Mouse (Mus musculus) CD4-positive, CD25-positive, alpha-beta regulatory T cell, adult 2 months (primary cell): ENCODE data around the gene Inf2.

Experiments
- DNase-seq: peaks from one replicate; pipeline ENCODE4 v3.0.0-alpha.2; 2012; ENCODE audit warnings: low read depth, low spot score

Inf2 gene

DNA sequence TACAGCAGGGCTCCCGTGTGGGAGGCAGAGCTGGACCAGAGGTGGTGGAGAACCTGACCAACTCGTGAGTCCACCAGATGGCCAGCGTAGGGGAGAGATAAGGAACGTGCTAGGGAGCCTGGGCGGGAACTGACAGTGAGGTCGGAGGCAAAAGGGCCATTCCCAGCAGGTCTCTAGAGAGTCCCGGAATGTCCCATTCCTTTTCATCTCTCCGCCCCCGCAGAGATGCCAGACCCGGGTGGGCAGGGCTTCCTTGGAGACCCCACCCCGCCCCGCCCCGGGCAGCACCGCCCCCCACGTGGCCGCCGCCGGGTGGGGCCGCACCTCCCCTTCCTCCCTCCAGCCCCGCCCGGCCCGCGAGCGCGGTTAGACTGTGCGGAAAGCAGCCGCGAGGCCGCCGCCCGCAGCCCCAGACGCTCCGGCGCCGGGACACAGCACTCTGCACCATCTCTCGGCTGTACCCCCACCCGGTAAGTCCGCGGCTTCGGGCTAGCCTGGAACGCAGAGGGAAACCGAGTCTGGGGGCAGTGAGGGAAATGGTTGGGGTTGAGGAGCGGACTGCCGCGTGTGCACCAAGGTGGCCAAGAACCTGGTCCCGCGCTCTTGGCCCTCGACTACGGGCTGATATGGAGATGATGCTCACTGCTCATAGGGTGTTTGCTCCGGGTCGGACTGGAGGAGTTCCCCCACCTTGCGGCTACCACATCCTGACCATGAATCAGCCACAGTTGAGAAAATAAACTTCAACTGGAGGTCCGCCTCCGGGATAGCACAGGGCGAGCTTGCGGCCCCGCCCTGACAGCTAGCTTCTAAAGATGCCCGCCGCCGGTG lies at the start of gene Inf2:
Gene Inf2, plus strand, starts transcription at position 359 of the 831 bp plus-strand sequence.
- DNase-seq, result peak; percentile 84

DNA sequence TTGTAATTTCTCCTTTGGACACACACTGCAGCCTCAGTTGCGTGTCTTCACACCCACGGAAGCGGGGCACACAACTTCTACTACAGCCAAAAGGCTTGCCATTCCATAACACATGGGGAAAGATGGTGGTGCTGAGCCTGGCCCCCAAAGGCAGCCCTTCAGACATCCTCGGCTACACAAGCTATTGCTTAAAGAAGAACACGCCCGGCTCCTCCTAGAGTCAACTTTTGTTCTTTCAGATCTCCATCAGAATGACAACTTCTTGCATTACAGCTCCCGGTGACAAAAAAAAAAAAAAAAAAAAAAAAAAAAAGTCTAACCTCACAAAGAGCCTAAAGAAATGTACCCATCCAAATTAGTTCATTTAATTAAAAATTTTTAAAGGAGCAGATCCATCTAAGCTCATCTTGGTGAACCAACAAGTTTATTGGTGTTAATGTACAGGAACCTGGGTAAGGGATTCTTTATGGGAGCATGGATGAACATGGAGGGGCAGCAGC lies 49.1 kb upstream of the Inf2 start:
- DNase-seq, result no peak

DNA sequence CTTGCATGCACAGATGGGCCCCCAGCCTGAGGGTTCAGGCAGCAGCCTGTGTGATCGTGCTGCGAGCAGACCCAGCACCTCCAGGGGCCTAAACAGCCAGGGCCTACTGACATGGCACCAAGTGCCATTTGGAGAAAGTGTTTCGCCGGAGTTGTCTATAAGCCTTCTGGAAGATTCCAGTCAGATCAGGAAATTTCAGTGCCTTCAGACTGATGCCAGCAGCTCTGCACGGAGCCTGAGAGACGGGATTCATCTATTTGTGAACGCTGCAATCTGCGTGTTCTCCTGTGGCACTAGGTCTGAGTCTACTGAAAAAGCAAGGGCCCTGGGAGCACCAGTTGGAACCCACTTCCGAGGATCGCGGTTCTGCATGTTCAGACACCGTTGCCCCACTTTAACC lies 48.3 kb upstream of the Inf2 start:
- DNase-seq, result no peak

DNA sequence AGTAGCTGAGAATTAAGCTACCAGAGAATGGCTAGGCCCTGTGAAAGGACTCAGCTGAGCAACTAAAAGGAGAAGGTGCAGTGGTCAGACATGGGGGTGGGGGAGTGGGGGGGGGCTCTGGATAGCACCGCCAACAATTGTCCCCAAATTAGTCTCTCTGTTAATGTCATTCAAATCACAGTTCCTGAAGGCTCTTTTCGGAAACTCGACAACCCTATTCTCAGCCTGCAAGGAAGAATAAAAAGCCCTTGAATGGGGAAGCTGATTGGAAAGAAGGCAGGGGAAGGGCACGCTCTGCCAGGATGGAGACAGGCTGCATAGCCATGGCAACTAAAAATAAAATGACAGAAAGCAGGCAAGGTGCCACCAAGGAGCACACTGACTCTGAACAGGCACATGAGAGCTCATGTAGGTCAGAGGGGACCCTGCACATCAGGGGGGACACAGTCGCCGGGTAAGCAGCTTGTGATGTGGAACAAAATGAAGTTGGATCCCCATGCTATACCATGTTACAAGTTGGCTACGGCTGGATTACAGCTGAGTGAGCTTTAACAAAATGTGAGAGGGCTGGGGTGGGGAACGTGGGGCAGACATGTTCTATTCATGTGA lies 47.0 kb upstream of the Inf2 start:
- no peak for DNase-seq

DNA sequence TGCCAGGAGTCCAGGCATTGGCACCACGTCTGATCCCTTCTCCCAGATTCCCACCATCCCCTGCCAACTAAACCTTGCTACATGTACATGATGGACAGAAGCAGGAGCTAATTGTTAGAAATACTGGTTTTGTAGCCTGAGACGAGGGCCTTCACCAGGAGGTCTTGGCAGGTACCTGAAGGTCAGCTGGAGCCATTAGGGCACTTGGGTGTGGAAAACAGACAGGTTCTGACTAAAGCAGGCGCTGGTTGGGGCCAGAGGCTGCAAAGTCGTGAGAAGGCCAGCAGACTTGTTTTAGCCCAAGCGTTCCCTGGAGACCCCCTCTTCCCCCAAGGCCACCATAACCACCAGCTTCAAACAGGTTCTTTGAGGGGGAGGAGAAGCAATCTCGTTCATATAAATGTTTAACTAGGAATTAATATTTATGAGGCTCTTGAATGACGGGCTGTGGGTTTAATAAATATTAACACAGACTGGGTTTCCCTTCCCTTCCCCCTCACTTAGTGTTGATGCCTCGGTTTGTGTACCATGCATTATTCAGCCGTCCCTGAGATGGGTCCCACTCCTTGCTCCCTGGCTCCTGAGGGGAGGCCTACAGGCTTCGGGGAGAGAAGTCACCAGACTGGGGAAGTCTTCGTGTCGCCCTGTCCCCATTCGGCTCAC lies 46.2 kb upstream of the Inf2 start:
- DNase-seq, result no peak

DNA sequence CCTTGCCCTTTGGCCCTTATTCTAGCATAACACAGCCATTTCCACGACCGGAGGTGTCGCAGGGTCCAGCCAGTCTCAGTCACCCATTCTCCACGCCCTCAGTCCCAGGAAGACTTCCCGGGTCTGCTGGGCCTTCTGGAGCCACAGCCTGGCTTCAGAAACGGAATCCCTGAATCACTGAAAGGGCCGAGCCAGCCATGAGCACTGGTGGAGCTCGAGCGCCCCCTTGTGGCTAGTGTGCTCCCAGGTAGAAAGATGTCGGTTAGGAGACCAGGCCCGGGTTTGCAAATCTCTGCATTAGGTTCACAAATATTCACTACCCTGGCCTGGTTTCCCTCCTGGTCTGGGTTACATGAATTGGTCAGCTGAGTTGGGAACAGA lies 45.7 kb upstream of the Inf2 start:
- DNase-seq, result peak; percentile 87

DNA sequence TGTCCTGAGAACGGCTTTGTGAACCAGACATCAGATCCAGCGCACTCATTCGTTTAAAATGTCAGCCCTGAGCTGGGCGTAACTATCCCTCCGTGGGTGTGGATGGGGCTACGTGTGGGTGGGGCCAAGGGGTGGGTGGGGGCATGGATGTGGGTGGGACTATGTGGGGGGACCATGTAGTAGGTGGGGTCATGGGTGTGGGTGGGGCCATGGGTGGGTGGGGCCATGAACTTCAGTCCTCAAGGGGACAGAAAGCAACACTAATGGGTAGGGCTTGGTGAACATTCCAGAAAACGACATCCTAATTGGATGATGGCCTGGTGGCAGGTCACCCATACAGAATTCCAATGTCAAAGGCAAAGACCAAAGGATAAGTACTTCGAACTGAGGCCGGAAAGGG lies 44.6 kb upstream of the Inf2 start:
- DNase-seq, result no peak

DNA sequence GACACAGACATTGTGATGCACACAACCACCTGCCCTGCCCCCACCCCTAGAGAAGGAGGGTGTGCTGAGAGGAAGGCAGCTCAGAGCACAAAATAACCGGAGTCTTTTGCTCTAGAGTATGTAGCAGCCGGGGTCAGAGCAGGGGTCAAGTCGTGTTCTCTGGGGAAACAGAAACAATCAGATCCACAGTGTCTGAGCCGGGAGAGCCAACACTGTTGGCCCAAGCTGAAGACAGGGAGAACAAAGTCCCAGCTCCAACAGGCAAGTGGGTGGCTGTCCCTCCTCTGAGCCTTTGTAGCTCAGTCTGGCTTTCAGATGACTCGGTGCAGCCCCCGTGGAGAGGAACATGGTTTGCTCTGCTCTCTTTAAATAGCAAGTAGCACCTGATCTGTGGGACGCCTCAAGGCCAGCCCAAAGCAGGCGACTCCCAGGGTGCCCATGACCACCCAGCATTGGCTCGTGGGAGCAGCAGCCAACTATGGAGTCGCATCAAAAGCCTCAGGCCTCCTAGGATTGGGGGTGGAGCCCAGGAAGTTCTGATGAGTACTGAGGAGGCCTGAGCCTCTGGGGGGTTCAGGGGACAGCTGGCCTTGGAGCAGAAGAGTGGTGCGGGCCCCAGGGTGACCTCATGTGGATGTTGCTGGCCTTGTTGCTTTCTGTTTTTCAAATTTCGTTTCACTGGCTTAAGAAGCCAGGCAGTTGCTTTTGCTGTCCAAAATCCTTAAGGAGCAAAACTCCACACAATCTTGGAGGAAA lies 43.5 kb upstream of the Inf2 start:
- no peak for DNase-seq

DNA sequence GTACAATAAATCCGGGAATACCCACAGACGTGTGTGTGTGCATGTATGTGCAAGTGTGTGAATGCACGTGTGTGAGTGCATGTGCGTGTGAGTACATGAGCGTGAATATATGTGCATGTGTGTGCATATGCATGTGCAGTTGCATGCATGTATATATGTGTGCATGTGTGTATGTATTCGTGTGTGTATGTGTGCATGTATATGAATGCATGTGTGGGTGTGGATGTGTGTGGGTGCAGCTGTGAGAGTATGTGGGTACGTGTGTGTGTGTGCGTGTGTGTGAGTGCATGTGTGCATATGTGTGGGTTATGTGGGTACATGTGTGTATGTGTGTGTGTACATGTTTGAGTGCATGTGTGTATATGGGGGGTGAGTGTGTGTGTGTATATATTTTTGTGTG lies 42.5 kb upstream of the Inf2 start:
- no peak for DNase-seq

DNA sequence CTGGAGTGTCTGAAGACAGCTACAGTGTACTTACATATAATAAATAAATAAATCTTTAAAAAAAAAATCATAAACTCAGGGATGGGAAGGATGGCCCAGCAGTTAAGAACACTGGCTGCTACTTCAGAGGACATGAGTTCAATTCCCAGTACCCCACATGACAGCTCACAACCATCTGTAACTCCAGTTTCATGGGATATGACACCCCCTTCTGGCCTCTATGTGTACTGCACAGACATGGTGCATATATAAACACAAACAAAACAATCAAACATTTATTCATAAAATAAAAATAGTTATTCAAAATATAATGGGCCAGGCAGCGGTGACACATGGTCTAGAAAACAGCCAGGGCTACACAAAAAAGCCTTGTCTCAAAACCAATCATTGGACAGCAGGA lies 39.3 kb upstream of the Inf2 start:
- no peak for DNase-seq

DNA sequence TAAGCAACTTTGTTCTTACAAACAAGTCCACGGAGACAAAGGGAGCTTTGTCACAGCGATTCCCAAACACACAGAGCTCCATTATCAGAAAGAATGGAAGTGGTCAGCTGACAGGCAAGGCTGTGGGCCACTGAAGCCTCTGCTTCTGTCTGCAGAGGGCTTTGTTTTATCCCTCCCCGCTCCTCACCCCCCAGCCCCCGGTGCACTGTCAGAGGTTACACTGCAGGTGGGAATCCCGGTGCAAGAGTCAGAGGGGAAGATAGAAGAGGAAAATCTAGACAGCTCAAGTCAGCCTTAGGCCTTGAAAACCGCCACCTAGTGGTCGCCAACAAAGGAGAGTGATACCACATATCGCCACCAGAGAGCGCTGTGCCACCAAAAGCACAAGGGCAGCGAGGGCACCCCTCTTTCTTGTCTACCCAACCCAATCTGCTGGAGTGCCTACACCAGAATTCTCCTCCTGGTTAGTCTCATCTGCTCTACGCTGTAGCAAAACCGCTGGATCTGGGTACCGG lies 36.7 kb upstream of the Inf2 start:
- peak; percentile 91 for DNase-seq

DNA sequence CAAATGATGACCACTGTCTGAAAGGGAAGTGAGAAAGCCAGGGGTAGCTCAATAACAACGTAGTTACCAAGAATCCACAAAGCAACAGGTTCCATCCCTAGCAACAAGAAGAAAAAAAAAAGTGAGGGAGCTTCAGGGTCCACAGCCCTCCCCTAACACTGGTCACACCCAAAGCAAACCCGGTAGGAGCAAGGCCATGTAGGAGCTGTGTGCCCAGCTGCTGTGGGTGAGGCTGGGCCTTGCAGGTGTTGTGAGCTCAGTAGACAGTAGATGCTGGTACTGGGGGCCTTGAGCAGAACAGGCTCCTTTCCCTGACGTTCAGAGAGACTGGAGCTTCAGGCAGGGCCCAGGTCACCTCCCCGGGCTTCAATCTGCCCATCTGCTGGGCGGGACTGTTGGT lies 36.1 kb upstream of the Inf2 start:
- DNase-seq, result no peak

DNA sequence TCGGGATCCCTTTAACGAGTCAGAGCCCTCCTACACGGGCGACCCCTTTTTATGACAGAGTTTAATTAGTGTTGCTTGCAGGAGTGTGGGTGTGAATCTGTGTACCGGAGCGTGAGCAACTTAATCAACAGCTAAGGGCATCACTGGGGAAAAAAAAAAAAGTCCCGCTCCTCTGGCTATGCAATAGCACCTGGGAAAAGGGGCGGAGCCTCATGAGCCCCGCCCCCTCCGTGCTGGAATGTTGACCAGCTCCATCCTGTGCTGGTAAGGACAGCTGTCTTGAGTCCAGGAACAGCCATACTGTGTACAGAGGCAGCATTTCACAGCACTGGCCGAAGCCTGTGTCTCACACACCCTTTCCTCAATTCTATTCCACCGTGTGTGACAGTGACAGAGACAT lies 33.7 kb upstream of the Inf2 start:
- DNase-seq, result no peak

DNA sequence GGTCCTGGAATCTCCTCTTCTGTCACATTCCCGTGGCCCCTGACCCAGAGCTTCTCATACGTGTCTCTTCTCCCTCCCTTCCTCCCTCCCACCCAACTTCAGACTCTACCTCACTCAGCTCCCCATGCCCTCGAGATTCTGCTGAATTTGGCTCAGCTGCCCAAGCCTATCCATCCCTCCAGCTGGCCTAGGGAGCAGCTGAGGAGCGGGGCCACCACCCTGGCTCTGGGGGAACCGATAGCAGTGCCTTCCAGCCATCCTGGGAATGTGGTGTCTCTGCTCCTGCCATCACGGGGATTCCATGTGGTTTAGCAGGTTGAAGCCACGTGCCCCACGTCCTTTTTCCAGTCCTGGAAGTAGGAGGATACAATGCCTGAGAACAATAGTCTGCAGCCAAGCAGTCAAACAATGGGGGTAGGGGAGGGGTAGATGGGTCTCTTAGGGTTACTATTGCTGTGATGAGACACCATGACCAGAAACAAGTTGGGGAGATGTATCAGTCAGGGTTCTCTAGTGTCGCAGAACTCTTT lies 32.0 kb upstream of the Inf2 start:
- no peak for DNase-seq

DNA sequence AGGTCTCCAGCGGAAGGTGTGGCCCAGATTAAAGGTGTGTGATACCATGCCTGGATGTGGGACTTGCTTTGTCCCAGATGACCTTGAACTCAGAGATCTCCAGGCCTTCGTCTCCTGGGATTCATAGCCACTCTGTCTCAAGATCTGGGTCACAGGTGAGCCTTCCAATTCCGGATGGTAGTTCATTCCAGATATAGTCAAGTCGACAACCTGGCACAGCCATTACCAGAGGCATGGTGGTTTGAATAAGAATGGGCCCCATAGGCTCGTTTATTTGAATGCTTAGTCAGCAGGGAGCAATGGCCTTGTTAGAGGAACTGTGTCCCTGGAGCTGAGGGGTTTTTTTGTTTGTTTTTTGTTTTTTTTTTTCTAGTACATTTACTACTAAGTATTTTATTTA lies 31.4 kb upstream of the Inf2 start:
- no peak for DNase-seq

DNA sequence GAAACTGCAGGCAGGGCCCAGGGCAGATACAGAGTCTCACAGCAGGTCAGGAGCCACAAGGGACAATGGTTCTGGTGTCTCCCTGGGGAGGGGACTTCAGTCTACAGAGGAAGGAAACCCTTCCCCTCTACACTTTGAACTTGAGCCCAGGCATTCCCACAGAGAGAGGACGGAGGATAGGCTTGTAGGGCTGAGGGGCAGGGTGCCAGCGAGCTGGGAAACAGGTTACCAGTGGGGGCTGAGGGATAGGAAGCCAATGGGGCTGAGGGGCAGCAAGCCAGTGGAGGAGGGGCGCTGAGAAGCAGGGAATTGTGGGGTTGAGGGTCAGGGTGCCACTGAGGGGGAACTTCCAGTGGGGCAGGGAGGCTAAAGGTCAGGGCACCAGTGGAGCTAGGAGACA lies 29.4 kb upstream of the Inf2 start:
- DNase-seq, result no peak

DNA sequence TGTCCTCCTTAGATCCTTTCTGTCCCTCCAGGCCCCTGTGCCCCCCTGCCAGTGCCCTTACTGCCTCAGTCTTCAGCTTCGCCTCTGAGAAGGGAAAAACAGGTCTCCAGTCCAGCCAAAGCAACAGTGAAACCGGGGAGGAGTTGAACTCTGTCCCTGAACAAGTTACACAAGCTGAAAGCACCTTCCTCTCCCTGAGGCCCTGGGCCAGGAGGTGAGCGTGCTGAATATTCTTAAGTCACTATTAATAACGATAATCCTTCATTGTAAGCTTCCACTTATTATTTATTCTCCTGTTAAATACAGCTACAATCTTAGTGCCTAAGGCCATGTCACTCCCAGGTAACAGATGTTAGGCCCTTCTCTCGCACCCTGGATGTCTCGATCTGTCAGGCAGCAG lies 28.9 kb upstream of the Inf2 start:
- no peak for DNase-seq

DNA sequence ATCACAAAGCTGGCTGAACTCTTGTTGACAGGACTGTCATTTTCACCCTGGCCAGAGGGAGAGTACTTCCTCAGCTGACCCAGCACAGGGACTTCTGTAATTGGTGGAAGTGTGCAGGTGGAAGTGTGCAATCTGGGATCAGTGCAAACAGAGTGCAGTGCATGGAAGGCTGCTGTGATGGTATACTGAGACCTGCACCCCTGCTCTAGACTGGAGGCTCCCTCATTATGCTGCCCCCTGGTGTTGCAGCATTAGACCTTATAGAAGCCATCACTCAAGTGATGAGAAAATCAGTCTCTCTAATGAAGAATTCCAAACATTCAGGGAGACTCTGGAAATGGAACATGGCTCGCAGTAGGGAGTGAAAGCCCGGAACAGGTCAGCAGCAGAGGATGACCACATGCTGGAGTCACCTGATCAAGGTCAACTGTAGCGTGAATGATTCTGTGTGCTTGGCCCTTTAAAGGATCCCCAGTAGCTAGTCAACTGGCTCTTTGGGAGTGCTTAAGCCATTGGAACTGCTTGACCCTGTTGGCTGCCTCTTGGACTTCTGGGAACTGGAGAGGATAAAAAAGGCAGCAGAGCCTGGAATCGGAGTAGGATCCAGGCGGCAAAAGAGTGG lies 28.3 kb upstream of the Inf2 start:
- peak; percentile 34 for DNase-seq

DNA sequence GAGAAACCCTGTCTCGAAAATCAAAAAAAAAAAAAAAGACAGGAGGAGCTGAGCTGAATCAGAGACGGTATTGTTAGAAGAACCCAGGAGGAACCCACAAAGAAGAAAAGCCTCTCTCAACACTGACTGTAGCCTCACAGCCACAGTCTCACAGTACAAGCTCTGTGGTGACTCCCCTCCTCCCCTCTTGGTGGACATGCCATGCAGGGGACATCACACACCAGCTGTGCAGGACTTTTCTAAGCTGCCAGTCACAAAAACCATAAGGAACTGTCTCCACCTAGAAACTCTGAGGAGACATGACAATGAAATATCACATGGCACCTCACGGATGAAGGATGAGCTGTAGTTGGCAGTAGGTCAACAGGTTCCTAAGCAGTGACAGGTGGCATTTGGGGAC lies 27.4 kb upstream of the Inf2 start:
- no peak for DNase-seq

DNA sequence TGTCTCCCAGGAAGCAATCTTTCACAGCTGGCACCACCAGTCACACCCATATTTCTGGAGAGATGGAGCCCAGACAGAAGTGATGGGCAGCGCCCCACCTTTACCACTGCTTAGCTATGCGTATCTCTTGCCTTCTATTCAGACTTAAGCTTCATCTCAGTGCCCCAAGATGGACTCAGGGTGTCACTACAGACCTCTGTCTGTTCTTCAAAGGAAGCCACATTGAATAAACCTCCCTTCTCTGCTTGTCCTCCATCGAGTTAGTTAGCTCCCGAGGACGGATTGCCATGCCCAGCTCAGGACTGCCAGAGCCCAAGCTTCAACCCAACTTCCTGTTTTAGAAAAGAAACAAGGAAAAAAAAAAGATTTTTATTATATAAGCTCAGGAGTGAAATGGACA lies 26.1 kb upstream of the Inf2 start:
- DNase-seq, result no peak

DNA sequence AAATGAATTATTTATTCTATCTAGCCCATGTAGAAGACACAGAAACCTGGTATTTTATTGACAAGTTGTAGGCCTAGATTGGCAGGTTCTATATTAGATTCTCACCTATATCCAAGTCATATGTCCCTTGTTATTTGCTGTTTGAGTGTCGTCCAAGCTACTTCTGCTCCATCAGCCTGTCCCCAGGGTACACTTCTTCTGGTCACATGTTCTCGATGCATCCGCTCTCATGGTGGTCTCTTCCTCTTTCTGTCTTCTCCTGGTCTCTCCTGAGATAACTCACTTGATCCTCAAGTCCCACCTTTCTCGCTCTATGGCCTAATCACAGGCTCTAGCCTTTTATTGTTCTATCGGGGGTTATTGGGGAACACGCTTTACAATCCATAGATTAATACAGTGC lies 25.6 kb upstream of the Inf2 start:
- no peak for DNase-seq
